Mouse (Mus musculus) c-Kit-positive CD71-positive TER-119-negative erythroid progenitor cells, embryonic 14.5 days (primary cell): ENCODE data around the gene Stap1.

ENCODE experiments used
- DNase-seq: peaks from one replicate; pipeline ENCODE4 v3.0.0-alpha.2; 2013; ENCODE audit warnings: low read depth

Gene Stap1

GRCm38 (mm10) chr5:86071538-86071937, at the start of gene Stap1:
TSS of gene Stap1 (plus strand) at chr5:86071746.
- no peak for DNase-seq

GRCm38 (mm10) chr5:86029820-86030219, 41.7 kb upstream of the Stap1 start:
- no peak for DNase-seq

GRCm38 (mm10) chr5:86063501-86063900, 8.0 kb upstream of the Stap1 start:
- no peak for DNase-seq

GRCm38 (mm10) chr5:86065101-86065875, 6.3 kb upstream of the Stap1 start, which contains the start of gene Cenpc1:
TSS of gene Cenpc1 (minus strand) at chr5:86065583.
- DNase-seq, result peak; percentile 96

- DNase-seq, result no peak
These were observed 5.5 kb upstream of the Stap1 start for GRCm38 (mm10) chr5:86065876-86066550.

- DNase-seq, result peak; percentile 84
These were observed 5.0 kb upstream of the Stap1 start for GRCm38 (mm10) chr5:86066551-86066929.

GRCm38 (mm10) chr5:86068451-86068850, 3.1 kb upstream of the Stap1 start:
- DNase-seq, result no peak

- DNase-seq, result no peak
These were observed 2.4 kb upstream of the Stap1 start for GRCm38 (mm10) chr5:86069121-86069520.

GRCm38 (mm10) chr5:86072756-86073386, 1.3 kb downstream of the Stap1 start:
- DNase-seq, result no peak

- DNase-seq, result no peak
These were observed 7.3 kb downstream of the Stap1 start for GRCm38 (mm10) chr5:86078720-86079334.

GRCm38 (mm10) chr5:86083987-86084386, 12.4 kb downstream of the Stap1 start:
- no peak for DNase-seq

- DNase-seq, result no peak
These were observed 13.4 kb downstream of the Stap1 start for GRCm38 (mm10) chr5:86084979-86085378.

- no peak for DNase-seq
These were observed 15.2 kb downstream of the Stap1 start for GRCm38 (mm10) chr5:86086751-86087150.

- no peak for DNase-seq
These were observed 23.2 kb downstream of the Stap1 start for GRCm38 (mm10) chr5:86094754-86095153.

GRCm38 (mm10) chr5:86098988-86099387, 27.4 kb downstream of the Stap1 start:
- DNase-seq, result no peak

GRCm38 (mm10) chr5:86100621-86101020, 29.1 kb downstream of the Stap1 start:
- DNase-seq, result no peak

GRCm38 (mm10) chr5:86102176-86102575, 30.6 kb downstream of the Stap1 start:
- DNase-seq, result no peak

GRCm38 (mm10) chr5:86106610-86107009, 35.1 kb downstream of the Stap1 start:
- no peak for DNase-seq

- no peak for DNase-seq
These were observed 39.5 kb downstream of the Stap1 start for GRCm38 (mm10) chr5:86111074-86111473.

GRCm38 (mm10) chr5:86113037-86113436, 41.5 kb downstream of the Stap1 start:
- DNase-seq, result no peak

- no peak for DNase-seq
These were observed 42.5 kb downstream of the Stap1 start for GRCm38 (mm10) chr5:86113997-86114396.

- DNase-seq, result no peak
These were observed 47.0 kb downstream of the Stap1 start for GRCm38 (mm10) chr5:86118457-86119094.
